In the genomic region with DNA sequence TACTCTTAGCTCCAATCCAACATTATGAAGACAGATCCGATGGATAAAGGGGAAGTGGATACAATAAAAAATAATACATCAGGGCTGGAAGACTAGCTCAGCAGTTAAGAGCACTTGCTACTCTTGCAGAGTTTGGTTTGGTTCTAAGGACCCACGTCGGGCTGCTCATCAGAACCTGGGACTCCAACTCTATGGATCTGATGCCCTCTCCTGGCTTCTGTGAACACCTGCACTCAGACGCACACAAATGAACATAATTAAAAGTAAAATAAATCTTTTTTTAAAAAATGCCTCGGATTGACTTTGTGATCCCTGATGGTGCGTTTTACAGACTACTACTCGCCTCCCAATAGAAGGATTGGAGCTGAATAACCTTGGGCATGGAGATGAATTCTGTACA, we compare ENCODE assay signal across 12 mouse cellular contexts. TPM values are rescaled to one million over a fixed set of nuclear protein-coding genes. Genes with fewer than 3 reads are reported as not detected.
A peak's percentile ranks its signal among the peaks of the same experiment; 100 is the strongest.
DNase-seq lines count a peak whose midpoint lies in the region; ATAC-seq and TF ChIP-seq lines count a peak whose summit lies in the region.
"Had no signal": no experiment of that assay in that cellular context is flagged by ENCODE, and none has a peak within 500 bp of the region (broad histone marks: within the 10 kb centered on the region; RNA-seq: fewer than 3 reads in every experiment).

No protein-coding gene starts in this region.

- no peaks in the 10 kb centered on the region for H3K9me3 ChIP-seq in embryonic facial prominence, embryonic 11.5 days (replicated peaks; ENCODE audit: control insufficient read depth, low read length)
- H3K9me3 ChIP-seq in embryonic facial prominence, embryonic 10.5 days, result no peaks in the 10 kb centered on the region
- H3K9me3 ChIP-seq in liver, embryonic 11.5 days (ENCODE audit: control insufficient read depth, low read length), result no peaks in the 10 kb centered on the region
- no peaks in the 10 kb centered on the region for H3K9me3 ChIP-seq in ES-Bruce4 (replicated peaks; ENCODE audit: control insufficient read depth, insufficient read depth, low read length, poor library complexity, severe bottlenecking)
- H3K9me3 ChIP-seq: forebrain, embryonic 10.5 days had no signal

- no peaks in the 10 kb centered on the region for H3K36me3 ChIP-seq in embryonic facial prominence, embryonic 11.5 days (replicated peaks; ENCODE audit: control insufficient read depth, insufficient read depth, low read depth, low read length)
- no peaks in the 10 kb centered on the region for H3K36me3 ChIP-seq in embryonic facial prominence, embryonic 10.5 days (replicated peaks)
- no peaks in the 10 kb centered on the region for H3K36me3 ChIP-seq in liver, adult 2 months (ENCODE audit: control insufficient read depth, insufficient read depth, low read length)
- H3K36me3 ChIP-seq in liver, embryonic 11.5 days (ENCODE audit: control insufficient read depth, insufficient read depth, low read length), result no peaks in the 10 kb centered on the region
- no peaks in the 10 kb centered on the region for H3K36me3 ChIP-seq in ES-Bruce4 (ENCODE audit: control insufficient read depth, insufficient read depth, low read length, poor library complexity, severe bottlenecking)
- H3K36me3 ChIP-seq: forebrain, embryonic 10.5 days had no signal

- no peak overlapping the region for H3K4me3 ChIP-seq in embryonic facial prominence, embryonic 11.5 days (ENCODE audit: low read depth, low read length)
- H3K4me3 ChIP-seq in embryonic facial prominence, embryonic 10.5 days, result no peak overlapping the region
- H3K4me3 ChIP-seq in liver, adult 2 months (ENCODE audit: insufficient read depth, low read depth, low read length), result no peak overlapping the region
- H3K4me3 ChIP-seq in liver, embryonic 11.5 days (ENCODE audit: low read depth, low read length), result no peak overlapping the region
- no peak overlapping the region for H3K4me3 ChIP-seq in ES-Bruce4 (ENCODE audit: low read depth, low read length)
- H3K4me3 ChIP-seq: forebrain, embryonic 10.5 days had no signal

- H3K9ac ChIP-seq in embryonic facial prominence, embryonic 11.5 days (replicated peaks; ENCODE audit: low read length), result no peak overlapping the region
- no peak overlapping the region for H3K9ac ChIP-seq in liver, adult 2 months (ENCODE audit: low read depth, low read length)
- H3K9ac ChIP-seq in liver, embryonic 11.5 days (ENCODE audit: low read depth, low read length), result no peak overlapping the region
- H3K9ac ChIP-seq in ES-Bruce4 (ENCODE audit: low read depth, poor library complexity, severe bottlenecking), result no peak overlapping the region

- DNase-seq in embryonic facial prominence, embryonic 11.5 days (ENCODE audit: low spot score), result peak; percentile 41
- DNase-seq in embryonic facial prominence, embryonic 10.5 days (ENCODE audit: low spot score), result no peak
- DNase-seq in liver, adult 2 months (ENCODE audit: extremely low read depth, low read depth, low spot score), result peak; percentile 32
- no peak for DNase-seq in liver, embryonic 11.5 days (ENCODE audit: low spot score)
- DNase-seq in embryo, embryonic 10.5 days (ENCODE audit: low spot score), result peak; percentile 39
- DNase-seq: adrenal gland, adult 8-10 months; cerebellum, adult 9-11 months; heart, postnatal 4 days had no signal

- no peak overlapping the region for H3K27ac ChIP-seq in embryonic facial prominence, embryonic 11.5 days (replicated peaks; ENCODE audit: low read depth, low read length)
- H3K27ac ChIP-seq in embryonic facial prominence, embryonic 10.5 days (replicated peaks), result no peak overlapping the region
- H3K27ac ChIP-seq in liver, adult 2 months (replicated peaks; ENCODE audit: insufficient read depth, low read depth, low read length), result no peak overlapping the region
- no peak overlapping the region for H3K27ac ChIP-seq in liver, embryonic 11.5 days (ENCODE audit: low read depth, low read length)
- H3K27ac ChIP-seq in ES-Bruce4 (ENCODE audit: insufficient read depth, low read length), result no peak overlapping the region
- H3K27ac ChIP-seq: forebrain, embryonic 10.5 days had no signal

- H3K4me1 ChIP-seq in embryonic facial prominence, embryonic 11.5 days (ENCODE audit: control insufficient read depth, insufficient read depth, low read length), result no peaks in the 10 kb centered on the region
- H3K4me1 ChIP-seq in embryonic facial prominence, embryonic 10.5 days, result no peaks in the 10 kb centered on the region
- H3K4me1 ChIP-seq in liver, adult 2 months (ENCODE audit: control insufficient read depth, insufficient read depth, low read length), result peaks cover 8% of the 10 kb centered on the region
- no peaks in the 10 kb centered on the region for H3K4me1 ChIP-seq in liver, embryonic 11.5 days (replicated peaks; ENCODE audit: control insufficient read depth, insufficient read depth, low read length)
- no peaks in the 10 kb centered on the region for H3K4me1 ChIP-seq in ES-Bruce4 (ENCODE audit: control insufficient read depth, insufficient read depth, low read length)
- H3K4me1 ChIP-seq: forebrain, embryonic 10.5 days had no signal

- ATAC-seq in embryonic facial prominence, embryonic 11.5 days (replicated peaks; ENCODE audit: insufficient number of reproducible peaks, low FRiP score, low TSS enrichment, low read depth), result no peak
- ATAC-seq in liver, embryonic 11.5 days (replicated peaks; ENCODE audit: low FRiP score), result no peak
- no peak for ATAC-seq in monocyte, adult 5-6 weeks (replicated peaks; ENCODE audit: insufficient number of reproducible peaks, low FRiP score, low TSS enrichment, poor library complexity, severe bottlenecking)
- no peak for ATAC-seq in erythroid progenitor cell, adult 5-6 weeks (replicated peaks; ENCODE audit: low FRiP score, poor library complexity, severe bottlenecking)

- no peak overlapping the region for H3K4me2 ChIP-seq in embryonic facial prominence, embryonic 11.5 days (ENCODE audit: low read depth, low read length)
- no peak overlapping the region for H3K4me2 ChIP-seq in liver, embryonic 11.5 days

- no peaks in the 10 kb centered on the region for H3K79me2 ChIP-seq in liver, adult 2 months (ENCODE audit: control insufficient read depth, insufficient read depth, low read length)

- no peak for TF ChIP-seq EP300 in ES-Bruce4 (IDR thresholded peaks at IDR 0.05; ENCODE audit: insufficient read depth, low read depth, low read length)

- no peak for TF ChIP-seq POLR2A in liver, adult 2 months (IDR thresholded peaks at IDR 0.05; ENCODE audit: extremely low read depth, insufficient read depth, low read length)
- no peak for TF ChIP-seq POLR2A in ES-Bruce4 (IDR thresholded peaks at IDR 0.05; ENCODE audit: insufficient read depth, low read length)

- 58% methylated on average over 7 of the region's 7 CpGs for WGBS in embryonic facial prominence, embryonic 11.5 days
- 65% methylated on average over 7 of the region's 7 CpGs for WGBS in embryonic facial prominence, embryonic 10.5 days
- WGBS in liver, adult 2 months, result 48% methylated on average over 7 of the region's 7 CpGs
- 54% methylated on average over 7 of the region's 7 CpGs for WGBS in liver, embryonic 11.5 days

- TF ChIP-seq CTCF in liver, adult 2 months (IDR thresholded peaks at IDR 0.05; ENCODE audit: low read depth, low read length), result peak; percentile 54
- TF ChIP-seq CTCF in ES-Bruce4 (IDR thresholded peaks at IDR 0.05; ENCODE audit: low read depth, low read length), result peak; percentile 31

- H3K27me3 ChIP-seq in embryonic facial prominence, embryonic 11.5 days (ENCODE audit: control insufficient read depth, insufficient read depth, low read length), result no peaks in the 10 kb centered on the region
- H3K27me3 ChIP-seq in embryonic facial prominence, embryonic 10.5 days (replicated peaks; ENCODE audit: low read depth, poor library complexity, severe bottlenecking), result no peaks in the 10 kb centered on the region; the same call in 1 of the 2 replicates
- no peaks in the 10 kb centered on the region for H3K27me3 ChIP-seq in liver, adult 2 months (ENCODE audit: control insufficient read depth, insufficient read depth, low read length)
- no peaks in the 10 kb centered on the region for H3K27me3 ChIP-seq in liver, embryonic 11.5 days (replicated peaks; ENCODE audit: control insufficient read depth, insufficient read depth, low read length)
- no peaks in the 10 kb centered on the region for H3K27me3 ChIP-seq in ES-Bruce4 (ENCODE audit: control insufficient read depth, insufficient read depth, low read length, poor library complexity, severe bottlenecking)

RNA-seq across cellular contexts. Expression of gene Sstr2, which starts 11.5 kb away (rescaled TPM):
- 3.3 and 3.4 TPM in 2 replicates for polyA plus RNA-seq in embryonic facial prominence, embryonic 11.5 days (2014; fragmentation: Nextera tagmentation; extraction: Ambion mirVana)
- polyA plus RNA-seq in embryonic facial prominence, embryonic 10.5 days (2016; fragmentation: Nextera tagmentation; extraction: Ambion mirVana), result 2.1 and 4.2 TPM in 2 replicates
- total RNA-seq in liver, adult 2 months (2014; rRNA removed), result 0.07 TPM in 1 of 2 replicates, not detected in the other
- polyA plus RNA-seq in liver, adult 2 months (2012; rRNA removed), result 0.17 TPM in 1 of 2 replicates, not detected in the other
- polyA plus RNA-seq in liver, embryonic 11.5 days (2014; fragmentation: Nextera tagmentation; extraction: Ambion mirVana), result 2.2 and 2.7 TPM in 2 replicates
- polyA plus RNA-seq in ES-Bruce4 (2011; ENCODE audit: insufficient read depth, insufficient read length, low read depth, missing spikeins), result 0.57 TPM in 1 of 2 replicates, not detected in the other
- total RNA-seq in monocyte, adult 5-6 weeks (2017), result 0.29 TPM in 1 of 3 replicates, not detected in the others
- not detected in 2 replicates for total RNA-seq in erythroid progenitor cell, adult 5-6 weeks (2015; ENCODE audit: low replicate concordance)
- not detected in 2 replicates for total RNA-seq in erythroid progenitor cell, adult 5-6 weeks (2017; ENCODE audit: low replicate concordance)
- total RNA-seq: heart, postnatal 4 days had no signal

RNA-seq across cellular contexts. Expression of gene Cog1, which starts 18.3 kb away (rescaled TPM):
- 26.1 and 28.4 TPM in 2 replicates for polyA plus RNA-seq in embryonic facial prominence, embryonic 11.5 days (2014; fragmentation: Nextera tagmentation; extraction: Ambion mirVana)
- 27.4 and 28.1 TPM in 2 replicates for polyA plus RNA-seq in embryonic facial prominence, embryonic 10.5 days (2016; fragmentation: Nextera tagmentation; extraction: Ambion mirVana)
- total RNA-seq in liver, adult 2 months (2014; rRNA removed), result 6.0 and 8.3 TPM in 2 replicates
- polyA plus RNA-seq in liver, adult 2 months (2012; rRNA removed), result 14.6 and 17.7 TPM in 2 replicates
- polyA plus RNA-seq in liver, embryonic 11.5 days (2014; fragmentation: Nextera tagmentation; extraction: Ambion mirVana), result 24.0 and 24.7 TPM in 2 replicates
- 15.6 and 20.6 TPM in 2 replicates for polyA plus RNA-seq in ES-Bruce4 (2011; ENCODE audit: insufficient read depth, insufficient read length, low read depth, missing spikeins)
- total RNA-seq in monocyte, adult 5-6 weeks (2017), result 15.0 to 35.6 TPM (median 20.2 TPM) in 3 replicates
- total RNA-seq in erythroid progenitor cell, adult 5-6 weeks (2015; ENCODE audit: low replicate concordance), result 29.8 and 33.2 TPM in 2 replicates
- 30.3 and 38.8 TPM in 2 replicates for total RNA-seq in erythroid progenitor cell, adult 5-6 weeks (2017; ENCODE audit: low replicate concordance)

RNA-seq across cellular contexts. Expression of gene Slc39a11, which starts 19.2 kb away (rescaled TPM):
- 12.5 and 14.5 TPM in 2 replicates for polyA plus RNA-seq in embryonic facial prominence, embryonic 11.5 days (2014; fragmentation: Nextera tagmentation; extraction: Ambion mirVana)
- 17.0 and 17.2 TPM in 2 replicates for polyA plus RNA-seq in embryonic facial prominence, embryonic 10.5 days (2016; fragmentation: Nextera tagmentation; extraction: Ambion mirVana)
- total RNA-seq in liver, adult 2 months (2014; rRNA removed), result 18.8 and 21.5 TPM in 2 replicates
- polyA plus RNA-seq in liver, adult 2 months (2012; rRNA removed), result 22.8 and 27.2 TPM in 2 replicates
- polyA plus RNA-seq in liver, embryonic 11.5 days (2014; fragmentation: Nextera tagmentation; extraction: Ambion mirVana), result 20.9 TPM in 2 replicates
- polyA plus RNA-seq in ES-Bruce4 (2011; ENCODE audit: insufficient read depth, insufficient read length, low read depth, missing spikeins), result 7.4 and 13.5 TPM in 2 replicates
- 7.1 to 9.8 TPM (median 8.9 TPM) in 3 replicates for total RNA-seq in monocyte, adult 5-6 weeks (2017)
- 3.6 and 5.4 TPM in 2 replicates for total RNA-seq in erythroid progenitor cell, adult 5-6 weeks (2015; ENCODE audit: low replicate concordance)
- 3.5 and 4.7 TPM in 2 replicates for total RNA-seq in erythroid progenitor cell, adult 5-6 weeks (2017; ENCODE audit: low replicate concordance)

RNA-seq across cellular contexts. Expression of gene Fam104a, which starts 53.3 kb away (rescaled TPM):
- polyA plus RNA-seq in embryonic facial prominence, embryonic 11.5 days (2014; fragmentation: Nextera tagmentation; extraction: Ambion mirVana), result 51.2 and 52.0 TPM in 2 replicates
- polyA plus RNA-seq in embryonic facial prominence, embryonic 10.5 days (2016; fragmentation: Nextera tagmentation; extraction: Ambion mirVana), result 53.4 and 57.6 TPM in 2 replicates
- 4.5 and 5.6 TPM in 2 replicates for total RNA-seq in liver, adult 2 months (2014; rRNA removed)
- 15.2 and 16.4 TPM in 2 replicates for polyA plus RNA-seq in liver, adult 2 months (2012; rRNA removed)
- 58.7 and 62.3 TPM in 2 replicates for polyA plus RNA-seq in liver, embryonic 11.5 days (2014; fragmentation: Nextera tagmentation; extraction: Ambion mirVana)
- 22.8 and 23.4 TPM in 2 replicates for polyA plus RNA-seq in ES-Bruce4 (2011; ENCODE audit: insufficient read depth, insufficient read length, low read depth, missing spikeins)
- 17.2 to 28.1 TPM (median 27.7 TPM) in 3 replicates for total RNA-seq in monocyte, adult 5-6 weeks (2017)
- 24.1 and 24.3 TPM in 2 replicates for total RNA-seq in erythroid progenitor cell, adult 5-6 weeks (2015; ENCODE audit: low replicate concordance)
- 21.4 and 35.7 TPM in 2 replicates for total RNA-seq in erythroid progenitor cell, adult 5-6 weeks (2017; ENCODE audit: low replicate concordance)

RNA-seq across cellular contexts. Expression of gene D11Wsu47e, which starts 53.6 kb away (rescaled TPM):
- polyA plus RNA-seq in embryonic facial prominence, embryonic 11.5 days (2014; fragmentation: Nextera tagmentation; extraction: Ambion mirVana), result 24.8 and 26.5 TPM in 2 replicates
- 26.4 and 28.0 TPM in 2 replicates for polyA plus RNA-seq in embryonic facial prominence, embryonic 10.5 days (2016; fragmentation: Nextera tagmentation; extraction: Ambion mirVana)
- total RNA-seq in liver, adult 2 months (2014; rRNA removed), result 4.1 and 5.0 TPM in 2 replicates
- polyA plus RNA-seq in liver, adult 2 months (2012; rRNA removed), result 3.3 and 4.5 TPM in 2 replicates
- 22.4 and 22.9 TPM in 2 replicates for polyA plus RNA-seq in liver, embryonic 11.5 days (2014; fragmentation: Nextera tagmentation; extraction: Ambion mirVana)
- 24.3 and 29.0 TPM in 2 replicates for polyA plus RNA-seq in ES-Bruce4 (2011; ENCODE audit: insufficient read depth, insufficient read length, low read depth, missing spikeins)
- total RNA-seq in monocyte, adult 5-6 weeks (2017), result 5.9 to 15.9 TPM (median 13.4 TPM) in 3 replicates
- total RNA-seq in erythroid progenitor cell, adult 5-6 weeks (2015; ENCODE audit: low replicate concordance), result 10.1 TPM in 1 of 2 replicates, not detected in the other
- 3.8 and 9.0 TPM in 2 replicates for total RNA-seq in erythroid progenitor cell, adult 5-6 weeks (2017; ENCODE audit: low replicate concordance)

Comparison
In these comparisons a context has a peak if more than half of its experiments do, and no peak if none do; other contexts are left out.
1. DNase-seq: peak in embryonic facial prominence, embryonic 11.5 days (single experiment), liver, adult 2 months (single experiment) and embryo, embryonic 10.5 days (single experiment); none in embryonic facial prominence, embryonic 10.5 days (single experiment) and liver, embryonic 11.5 days (single experiment).